Mouse (Mus musculus) stomach, adult 2 months (tissue): ENCODE data around the gene Zfp182. TPM values are rescaled to one million over a fixed set of nuclear protein-coding genes. Genes with fewer than 3 reads are reported as not detected.

Experiments
- polyA plus RNA-seq: library from polyadenylated mRNA; depleted of rRNA; stranded (reverse); fragments of >200 nt; gene quantifications from 2 replicates; pipeline ENCODE4 v1.2.3, GENCODE M21; 2012; rRNA removed

The Zfp182 gene
- 0.02 and 0.11 TPM in 2 replicates for polyA plus RNA-seq

GRCm38 (mm10) chrX:21061866-21062543 is at the start of gene Zfp182:
TSS of gene Zfp182 (minus strand) at chrX:21062316.

GRCm38 (mm10) chrX:21088983-21089866 is 27.1 kb upstream of the Zfp182 start, which contains the start of gene Zfp300:
TSS of gene Zfp300 (minus strand) at chrX:21089527.

GRCm38 (mm10) chrX:21068106-21068505 is 6.0 kb upstream of the Zfp182 start, which contains the start of gene Spaca5:
TSS of gene Spaca5 (plus strand) at chrX:21068406.

Other genes with a start within 250 kb of the Zfp182 start
- 7.8 and 12.1 TPM in 2 replicates for gene Timp1, start 192.2 kb downstream of the Zfp182 start, polyA plus RNA-seq
- 1.1 and 1.7 TPM in 2 replicates for gene Syn1, start 141.3 kb downstream of the Zfp182 start, polyA plus RNA-seq
- 8.2 and 9.0 TPM in 2 replicates for gene Cfp, start 130.8 kb downstream of the Zfp182 start, polyA plus RNA-seq
- gene Elk1, start 111.7 kb downstream of the Zfp182 start, polyA plus RNA-seq = 4.6 and 6.6 TPM in 2 replicates
- gene Uxt, start 100.3 kb downstream of the Zfp182 start, polyA plus RNA-seq = 3.9 and 4.4 TPM in 2 replicates
- not detected in 2 replicates for gene Spaca5, start 6.1 kb upstream of the Zfp182 start, polyA plus RNA-seq
- gene Zfp300, start 27.2 kb upstream of the Zfp182 start, polyA plus RNA-seq = 0.02 TPM in 1 of 2 replicates, not detected in the other
- not detected in 2 replicates for gene Ssxa1, start 53.5 kb upstream of the Zfp182 start, polyA plus RNA-seq
- gene Gm21876, start 113.3 kb upstream of the Zfp182 start, polyA plus RNA-seq = not detected in 2 replicates